8 mouse cellular contexts compared by ENCODE assay signal in genomic region chr2:160744040-160744822, GRCm38 (mm10). TPM values are rescaled to one million over a fixed set of nuclear protein-coding genes. Genes with fewer than 3 reads are reported as not detected.
DNase-seq lines count a peak whose midpoint lies in the region; ATAC-seq and TF ChIP-seq lines count a peak whose summit lies in the region.

No protein-coding gene starts in this region.

- DNase-seq in kidney, adult 11 months = peak; percentile 60
- DNase-seq in ES-CJ7 (ENCODE audit: low read depth, low spot score) = peak; percentile 78
- DNase-seq in cerebellum, adult 9-11 months = peak; percentile 59
- DNase-seq in heart, adult 9 months (ENCODE audit: low spot score in 2 of 2) = peak; percentile 63 to 75
- DNase-seq in limb, embryonic 14.5 days (ENCODE audit: low spot score) = peak; percentile 49

- no peak for TF ChIP-seq POLR2A in limb, embryonic 14.5 days (IDR thresholded peaks at IDR 0.05; ENCODE audit: borderline replicate concordance, extremely low read depth, insufficient read depth, insufficient read length)

- no peak; the same call in 1 of the 2 replicates for ATAC-seq in kidney, embryonic 14.5 days (ENCODE audit: low FRiP score, low TSS enrichment)
- ATAC-seq in limb, embryonic 14.5 days (ENCODE audit: low FRiP score, low read depth) = no peak
- no peak for ATAC-seq in neural tube, embryonic 15.5 days (ENCODE audit: low FRiP score)
- no peak for ATAC-seq in inflammation-experienced regulatory T-cells, adult 6 months

- peaks cover 10% of the 10 kb centered on the region; the same call in 1 of the 2 replicates for H3K4me1 ChIP-seq in kidney, embryonic 14.5 days (ENCODE audit: control insufficient read depth, insufficient read depth, low read length)
- H3K4me1 ChIP-seq in limb, embryonic 14.5 days (ENCODE audit: control insufficient read depth, insufficient read depth, low read length) = peaks cover 19% of the 10 kb centered on the region
- H3K4me1 ChIP-seq in neural tube, embryonic 15.5 days = peaks cover 60% of the 10 kb centered on the region

- no peak overlapping the region for H3K9ac ChIP-seq in kidney, embryonic 14.5 days (ENCODE audit: low read depth, low read length)
- H3K9ac ChIP-seq in limb, embryonic 14.5 days (ENCODE audit: low read depth, low read length, severe bottlenecking) = no peak overlapping the region
- no peak overlapping the region for H3K9ac ChIP-seq in neural tube, embryonic 15.5 days (replicated peaks)

- no peak overlapping the region for H3K27ac ChIP-seq in kidney, embryonic 14.5 days (ENCODE audit: low read depth, low read length)
- H3K27ac ChIP-seq in limb, embryonic 14.5 days (replicated peaks; ENCODE audit: low read depth, low read length) = no peak overlapping the region
- peak overlapping the region; percentile 23; the same call in 1 of the 2 replicates for H3K27ac ChIP-seq in neural tube, embryonic 15.5 days (replicated peaks)

- H3K36me3 ChIP-seq in kidney, embryonic 14.5 days (ENCODE audit: control insufficient read depth, insufficient read depth, low read length) = peaks cover 36% of the 10 kb centered on the region
- peaks cover 62% of the 10 kb centered on the region for H3K36me3 ChIP-seq in limb, embryonic 14.5 days (ENCODE audit: control insufficient read depth, insufficient read depth, low read length)
- peaks cover 33% of the 10 kb centered on the region for H3K36me3 ChIP-seq in neural tube, embryonic 15.5 days

- H3K9me3 ChIP-seq in kidney, embryonic 14.5 days (ENCODE audit: control insufficient read depth, low read length) = no peaks in the 10 kb centered on the region
- no peaks in the 10 kb centered on the region for H3K9me3 ChIP-seq in limb, embryonic 14.5 days (ENCODE audit: control insufficient read depth, low read length)
- H3K9me3 ChIP-seq in neural tube, embryonic 15.5 days (replicated peaks) = no peaks in the 10 kb centered on the region

- no peaks in the 10 kb centered on the region for H3K27me3 ChIP-seq in kidney, embryonic 14.5 days (ENCODE audit: control insufficient read depth, insufficient read depth, low read length)
- no peaks in the 10 kb centered on the region for H3K27me3 ChIP-seq in limb, embryonic 14.5 days (ENCODE audit: control insufficient read depth, insufficient read depth, low read length)
- no peaks in the 10 kb centered on the region for H3K27me3 ChIP-seq in neural tube, embryonic 15.5 days (replicated peaks)

- no peak overlapping the region for H3K4me2 ChIP-seq in kidney, embryonic 14.5 days (replicated peaks; ENCODE audit: low read depth, low read length)
- H3K4me2 ChIP-seq in limb, embryonic 14.5 days (replicated peaks; ENCODE audit: low read depth, low read length, severe bottlenecking) = no peak overlapping the region
- H3K4me2 ChIP-seq in neural tube, embryonic 15.5 days = no peak overlapping the region

- 77% methylated on average over 7 of the region's 7 CpGs for WGBS in kidney, embryonic 14.5 days
- WGBS in limb, embryonic 14.5 days = 90% methylated on average over 7 of the region's 7 CpGs
- WGBS in neural tube, embryonic 15.5 days = 68% methylated on average over 7 of the region's 7 CpGs

- H3K4me3 ChIP-seq in kidney, embryonic 14.5 days (ENCODE audit: low read length) = no peak overlapping the region
- H3K4me3 ChIP-seq in limb, embryonic 14.5 days (replicated peaks; ENCODE audit: low read length) = no peak overlapping the region
- no peak overlapping the region for H3K4me3 ChIP-seq in neural tube, embryonic 15.5 days (replicated peaks)

RNA-seq across cellular contexts. Expression of gene Plcg1, which starts 13.1 kb away (rescaled TPM):
- 32.9 and 60.3 TPM in 2 replicates for polyA plus RNA-seq in kidney, embryonic 14.5 days (2014; fragmentation: Nextera tagmentation; extraction: Ambion mirVana)
- 131 and 150 TPM in 2 replicates for polyA plus RNA-seq in limb, embryonic 14.5 days (2012; rRNA removed)
- 56.8 and 65.4 TPM in 2 replicates for polyA plus RNA-seq in limb, embryonic 14.5 days (2014; fragmentation: Nextera tagmentation; extraction: Ambion mirVana)
- 47.2 and 49.5 TPM in 2 replicates for polyA plus RNA-seq in neural tube, embryonic 15.5 days (2015; fragmentation: Nextera tagmentation; extraction: Ambion mirVana)
- polyA plus RNA-seq in inflammation-experienced regulatory T-cells, adult 6 months (2017; shearing (Covaris generic)) = 10 to 100 TPM; 40.1 to 81.0 (median 60.7) TPM
